Mouse (Mus musculus): ENCODE measurements around the gene Fam241a. TPM values are rescaled to one million over a fixed set of nuclear protein-coding genes. Genes with fewer than 3 reads are reported as not detected.

The Fam241a gene
- polyA plus RNA-seq, 1 experiment from 2014 or later, result 10.7 TPM

- WGBS, result 36% methylated on average over 4 of the region's 4 CpGs
- ATAC-seq (ENCODE audit: insufficient number of reproducible peaks, low FRiP score, low TSS enrichment, low read depth), result no peak
Observed at GRCm38 (mm10) chr3:127874254-127874883, 21.8 kb downstream of the Fam241a start.

GRCm38 (mm10) chr3:127871575-127871974 lies 24.5 kb downstream of the Fam241a start:
- H3K27ac ChIP-seq, result peak overlapping the region; percentile 38; the same call in 1 of the 2 replicates
- no peak for ATAC-seq (ENCODE audit: insufficient number of reproducible peaks, low FRiP score, low TSS enrichment, low read depth)
- 73% methylated on average over 9 of the region's 9 CpGs for WGBS
- no peaks in the 10 kb centered on the region for H3K4me1 ChIP-seq
- no peaks in the 10 kb centered on the region for H3K9me3 ChIP-seq
- H3K4me3 ChIP-seq, result no peak overlapping the region
- no peaks in the 10 kb centered on the region for H3K36me3 ChIP-seq
- no peaks in the 10 kb centered on the region for H3K27me3 ChIP-seq
- no peak overlapping the region for H3K4me2 ChIP-seq
- no peak overlapping the region for H3K9ac ChIP-seq

More at GRCm38 (mm10) chr3:127874254-127874883, 21.8 kb downstream of the Fam241a start:
- Histone ChIP-seq H3K9ac (no peak overlapping the region), H3K4me2 (no peak overlapping the region), H3K4me1 (no peaks in the 10 kb centered on the region), H3K9me3 (no peaks in the 10 kb centered on the region), H3K4me3 (no peak overlapping the region), H3K36me3 (no peaks in the 10 kb centered on the region), H3K27me3 (no peaks in the 10 kb centered on the region), H3K27ac (no peak overlapping the region)

- Histone ChIP-seq H3K27me3 (no peaks in the 10 kb centered on the region), H3K4me1 (peaks cover 5% of the 10 kb centered on the region; the same call in 1 of the 2 replicates), H3K27ac (no peak overlapping the region), H3K9me3 (no peaks in the 10 kb centered on the region), H3K4me2 (no peak overlapping the region), H3K9ac (no peak overlapping the region), H3K36me3 (no peaks in the 10 kb centered on the region), H3K4me3 (no peak overlapping the region)
- ATAC-seq (ENCODE audit: insufficient number of reproducible peaks, low FRiP score, low TSS enrichment, low read depth), result no peak
- 59% methylated on average over 5 of the region's 5 CpGs for WGBS
Observed at GRCm38 (mm10) chr3:127868880-127869279, 27.2 kb downstream of the Fam241a start.

GRCm38 (mm10) chr3:127868046-127868758 lies 27.9 kb downstream of the Fam241a start:
- H3K9me3 ChIP-seq, result no peaks in the 10 kb centered on the region
- H3K4me2 ChIP-seq, result no peak overlapping the region
- WGBS, result 73% methylated on average over 9 of the region's 9 CpGs
- H3K27ac ChIP-seq, result no peak overlapping the region
- H3K27me3 ChIP-seq, result no peaks in the 10 kb centered on the region
- ATAC-seq (ENCODE audit: insufficient number of reproducible peaks, low FRiP score, low TSS enrichment, low read depth), result no peak
- H3K4me1 ChIP-seq, result peaks cover 5% of the 10 kb centered on the region; the same call in 1 of the 2 replicates
- H3K36me3 ChIP-seq, result no peaks in the 10 kb centered on the region
- H3K9ac ChIP-seq, result no peak overlapping the region
- no peak overlapping the region for H3K4me3 ChIP-seq

GRCm38 (mm10) chr3:127864242-127864641 lies 31.9 kb downstream of the Fam241a start:
- Histone ChIP-seq H3K36me3 (no peaks in the 10 kb centered on the region), H3K4me2 (no peak overlapping the region), H3K9ac (no peak overlapping the region), H3K4me1 (peaks cover 5% of the 10 kb centered on the region; the same call in 1 of the 2 replicates), H3K4me3 (no peak overlapping the region), H3K9me3 (no peaks in the 10 kb centered on the region), H3K27ac (no peak overlapping the region), H3K27me3 (no peaks in the 10 kb centered on the region)
- 33% methylated on average over 2 of the region's 2 CpGs for WGBS
- ATAC-seq (ENCODE audit: insufficient number of reproducible peaks, low FRiP score, low TSS enrichment, low read depth), result no peak

GRCm38 (mm10) chr3:127863571-127863970 lies 32.6 kb downstream of the Fam241a start:
- no peaks in the 10 kb centered on the region for H3K36me3 ChIP-seq
- 56% methylated on average over 3 of the region's 3 CpGs for WGBS
- no peak overlapping the region for H3K9ac ChIP-seq
- H3K27me3 ChIP-seq, result no peaks in the 10 kb centered on the region
- peaks cover 5% of the 10 kb centered on the region; the same call in 1 of the 2 replicates for H3K4me1 ChIP-seq
- no peak for ATAC-seq (ENCODE audit: insufficient number of reproducible peaks, low FRiP score, low TSS enrichment, low read depth)
- no peak overlapping the region for H3K4me3 ChIP-seq
- no peak overlapping the region for H3K4me2 ChIP-seq
- no peak overlapping the region for H3K27ac ChIP-seq
- H3K9me3 ChIP-seq, result no peaks in the 10 kb centered on the region

GRCm38 (mm10) chr3:127862479-127862878 lies 33.6 kb downstream of the Fam241a start:
- no peak for ATAC-seq (ENCODE audit: insufficient number of reproducible peaks, low FRiP score, low TSS enrichment, low read depth)
- WGBS, result 63% methylated on average over 4 of the region's 4 CpGs
- Histone ChIP-seq H3K9me3 (no peaks in the 10 kb centered on the region), H3K27me3 (no peaks in the 10 kb centered on the region), H3K27ac (no peak overlapping the region), H3K4me1 (peaks cover 5% of the 10 kb centered on the region; the same call in 1 of the 2 replicates), H3K4me3 (no peak overlapping the region), H3K9ac (no peak overlapping the region), H3K4me2 (no peak overlapping the region), H3K36me3 (no peaks in the 10 kb centered on the region)

GRCm38 (mm10) chr3:127861340-127861739 lies 34.8 kb downstream of the Fam241a start:
- H3K27ac ChIP-seq, result peak overlapping the region; percentile 34
- no peak overlapping the region for H3K4me3 ChIP-seq
- no peaks in the 10 kb centered on the region for H3K36me3 ChIP-seq
- H3K4me2 ChIP-seq, result no peak overlapping the region
- no peak overlapping the region for H3K9ac ChIP-seq
- ATAC-seq (ENCODE audit: insufficient number of reproducible peaks, low FRiP score, low TSS enrichment, low read depth), result no peak
- peaks cover 5% of the 10 kb centered on the region; the same call in 1 of the 2 replicates for H3K4me1 ChIP-seq
- H3K9me3 ChIP-seq, result no peaks in the 10 kb centered on the region
- WGBS, result 74% methylated on average over 11 of the region's 11 CpGs
- H3K27me3 ChIP-seq, result no peaks in the 10 kb centered on the region

- Histone ChIP-seq H3K4me3 (no peak overlapping the region), H3K36me3 (no peaks in the 10 kb centered on the region), H3K9ac (no peak overlapping the region), H3K27me3 (no peaks in the 10 kb centered on the region), H3K4me1 (no peaks in the 10 kb centered on the region), H3K27ac (no peak overlapping the region), H3K9me3 (no peaks in the 10 kb centered on the region), H3K4me2 (no peak overlapping the region)
- no peak for ATAC-seq (ENCODE audit: insufficient number of reproducible peaks, low FRiP score, low TSS enrichment, low read depth)
- WGBS, result 22% methylated on average over 15 of the region's 15 CpGs
Observed at GRCm38 (mm10) chr3:127853431-127854206, 42.5 kb downstream of the Fam241a start.

- ATAC-seq (ENCODE audit: insufficient number of reproducible peaks, low FRiP score, low TSS enrichment, low read depth), result no peak
Observed at GRCm38 (mm10) chr3:127852722-127853121, 43.4 kb downstream of the Fam241a start.

GRCm38 (mm10) chr3:127850776-127851646 lies 45.1 kb downstream of the Fam241a start:
- H3K36me3 ChIP-seq, result no peaks in the 10 kb centered on the region
- H3K9me3 ChIP-seq, result no peaks in the 10 kb centered on the region
- H3K27ac ChIP-seq, result no peak overlapping the region
- 60% methylated on average over 9 of the region's 9 CpGs for WGBS
- H3K4me1 ChIP-seq, result no peaks in the 10 kb centered on the region
- no peaks in the 10 kb centered on the region for H3K27me3 ChIP-seq
- no peak overlapping the region for H3K4me3 ChIP-seq
- ATAC-seq (ENCODE audit: insufficient number of reproducible peaks, low FRiP score, low TSS enrichment, low read depth), result no peak
- no peak overlapping the region for H3K4me2 ChIP-seq
- H3K9ac ChIP-seq, result no peak overlapping the region

More at GRCm38 (mm10) chr3:127852722-127853121, 43.4 kb downstream of the Fam241a start:
- Histone ChIP-seq H3K9ac (no peak overlapping the region), H3K4me1 (no peaks in the 10 kb centered on the region), H3K27ac (no peak overlapping the region), H3K27me3 (no peaks in the 10 kb centered on the region), H3K36me3 (no peaks in the 10 kb centered on the region), H3K9me3 (no peaks in the 10 kb centered on the region), H3K4me2 (no peak overlapping the region), H3K4me3 (no peak overlapping the region)
- WGBS, result 68% methylated on average over 9 of the region's 9 CpGs
